Mouse (Mus musculus): ENCODE measurements around the gene B3gnt8. TPM values are rescaled to one million over a fixed set of nuclear protein-coding genes. Genes with fewer than 3 reads are reported as not detected.

Gene B3gnt8
- polyA plus RNA-seq, 1 experiment from 2014 or later: 12.3 TPM

DNA sequence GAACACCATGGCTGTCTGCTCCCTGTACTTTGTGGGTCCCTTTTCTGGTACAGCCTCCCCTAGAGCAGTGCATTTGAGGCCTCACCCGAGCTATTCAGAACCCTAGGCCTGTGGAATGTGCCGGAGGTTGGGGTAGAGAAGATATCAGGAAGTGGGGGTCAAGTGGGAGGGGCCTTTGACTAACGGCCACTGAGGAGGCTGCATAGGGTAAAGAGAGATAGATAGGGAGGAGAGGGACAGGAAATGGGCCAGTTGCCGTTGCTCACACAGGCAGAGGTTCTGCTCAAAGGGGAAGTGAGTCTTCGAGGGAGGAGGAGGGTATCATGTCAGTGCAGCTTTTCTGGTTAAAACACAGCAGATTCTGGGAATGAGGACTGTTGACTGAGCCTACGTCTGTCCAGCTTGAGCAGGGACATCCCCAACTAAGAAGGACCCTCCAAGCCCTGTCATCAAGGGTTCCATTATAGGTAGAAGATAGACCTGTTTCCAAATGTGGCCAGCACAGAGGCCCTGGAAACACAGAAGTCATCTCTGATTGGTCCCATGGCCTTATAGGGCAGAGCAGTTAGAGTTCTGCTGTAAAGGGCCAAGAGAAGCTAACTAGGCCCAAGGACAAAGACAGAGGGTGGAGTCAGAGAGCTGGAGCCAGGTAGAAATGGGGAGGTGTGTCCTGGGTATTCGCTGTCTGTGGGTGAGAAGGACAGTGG lies 57.2 kb downstream of the B3gnt8 start:
- Histone ChIP-seq H3K4me3 (replicated peaks) (no peak overlapping the region), H3K9me3 (no peaks in the 10 kb centered on the region), H3K27ac (0 out of 2 replicates have a peak overlapping the region, but pooled peaks have one; percentile 12), H3K4me2 (0 out of 2 replicates have a peak overlapping the region, but pooled peaks have one; percentile 9), H3K4me1 (peaks cover 24% of the 10 kb centered on the region), H3K27me3 (replicated peaks) (peaks cover 6% of the 10 kb centered on the region; the same call in 1 of the 2 replicates), H3K36me3 (no peaks in the 10 kb centered on the region), H3K9ac (no peak overlapping the region)
- WGBS: 55% methylated on average over 7 of the region's 7 CpGs
- no peak for ATAC-seq (ENCODE audit: insufficient read depth, low FRiP score, low read depth)

DNA sequence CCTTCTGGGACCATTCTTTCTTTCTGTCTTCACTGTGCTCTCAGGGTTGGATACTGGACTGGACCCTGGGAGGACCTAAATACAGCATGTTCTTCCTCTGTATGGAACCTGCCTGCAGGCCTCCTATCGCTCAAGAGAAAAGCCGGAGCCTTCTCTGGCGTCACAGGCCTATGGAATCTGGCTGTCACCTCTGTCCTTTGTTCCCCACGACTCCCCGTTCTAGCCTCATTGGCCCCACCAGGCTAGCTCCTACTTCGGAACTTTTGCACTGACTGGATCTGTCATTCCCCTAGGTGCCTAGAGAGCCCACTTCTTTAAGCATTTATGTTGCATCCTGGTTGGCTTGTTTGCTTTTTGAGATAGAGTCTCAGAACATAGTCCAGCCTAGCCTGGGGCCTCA lies 58.2 kb downstream of the B3gnt8 start:
- no peak overlapping the region for H3K9ac ChIP-seq
- H3K27ac ChIP-seq: no peak overlapping the region
- H3K4me2 ChIP-seq: no peak overlapping the region
- H3K36me3 ChIP-seq: no peaks in the 10 kb centered on the region
- no peak overlapping the region for H3K4me3 ChIP-seq (replicated peaks)
- peaks cover 6% of the 10 kb centered on the region; the same call in 1 of the 2 replicates for H3K27me3 ChIP-seq (replicated peaks)
- WGBS: 81% methylated on average over 6 of the region's 6 CpGs
- peaks cover 33% of the 10 kb centered on the region for H3K4me1 ChIP-seq
- no peaks in the 10 kb centered on the region for H3K9me3 ChIP-seq
- no peak for ATAC-seq (ENCODE audit: insufficient read depth, low FRiP score, low read depth)

Other genes starting within 250 kb of the B3gnt8 start
- gene Lipe, start 227.9 kb upstream of the B3gnt8 start, polyA plus RNA-seq (2015; fragmentation: Nextera tagmentation; extraction: Ambion mirVana): 8.3 and 8.4 TPM in 2 replicates
- gene Cxcl17, start 213.8 kb upstream of the B3gnt8 start, polyA plus RNA-seq (2015; fragmentation: Nextera tagmentation; extraction: Ambion mirVana): 0.36 and 0.42 TPM in 2 replicates
- 32.4 and 54.7 TPM in 2 replicates for gene Ceacam1, start 149.1 kb upstream of the B3gnt8 start, polyA plus RNA-seq (2015; fragmentation: Nextera tagmentation; extraction: Ambion mirVana)
- not detected in 2 replicates for gene Ceacam2, start 86.8 kb upstream of the B3gnt8 start, polyA plus RNA-seq (2015; fragmentation: Nextera tagmentation; extraction: Ambion mirVana)
- 3.2 and 3.9 TPM in 2 replicates for gene Erich4, start 10.8 kb upstream of the B3gnt8 start, polyA plus RNA-seq (2015; fragmentation: Nextera tagmentation; extraction: Ambion mirVana)
- gene Dmac2, start 7.2 kb upstream of the B3gnt8 start, polyA plus RNA-seq (2015; fragmentation: Nextera tagmentation; extraction: Ambion mirVana): 33.0 and 38.0 TPM in 2 replicates
- 54.5 and 56.8 TPM in 2 replicates for gene Bckdha, start 32.3 kb downstream of the B3gnt8 start, polyA plus RNA-seq (2015; fragmentation: Nextera tagmentation; extraction: Ambion mirVana)
- 71.8 and 79.8 TPM in 2 replicates for gene Exosc5, start 32.5 kb downstream of the B3gnt8 start, polyA plus RNA-seq (2015; fragmentation: Nextera tagmentation; extraction: Ambion mirVana)
- 3.0 and 4.0 TPM in 2 replicates for gene Tmem91, start 48.5 kb downstream of the B3gnt8 start, polyA plus RNA-seq (2015; fragmentation: Nextera tagmentation; extraction: Ambion mirVana)
- 23.2 and 25.3 TPM in 2 replicates for gene B9d2, start 54.1 kb downstream of the B3gnt8 start, polyA plus RNA-seq (2015; fragmentation: Nextera tagmentation; extraction: Ambion mirVana)
- gene Tgfb1, start 60.3 kb downstream of the B3gnt8 start, polyA plus RNA-seq (2015; fragmentation: Nextera tagmentation; extraction: Ambion mirVana): 3.9 and 4.1 TPM in 2 replicates
- 16.9 and 19.6 TPM in 2 replicates for gene Ccdc97, start 92.4 kb downstream of the B3gnt8 start, polyA plus RNA-seq (2015; fragmentation: Nextera tagmentation; extraction: Ambion mirVana)
- 49.0 and 54.2 TPM in 2 replicates for gene Hnrnpul1, start 128.1 kb downstream of the B3gnt8 start, polyA plus RNA-seq (2015; fragmentation: Nextera tagmentation; extraction: Ambion mirVana)
- 83.7 and 88.6 TPM in 2 replicates for gene Axl, start 162.1 kb downstream of the B3gnt8 start, polyA plus RNA-seq (2015; fragmentation: Nextera tagmentation; extraction: Ambion mirVana)
- gene Cyp2s1, start 190.3 kb downstream of the B3gnt8 start, polyA plus RNA-seq (2015; fragmentation: Nextera tagmentation; extraction: Ambion mirVana): 35.3 and 35.6 TPM in 2 replicates

Measured in stomach, embryonic 15.5 days (tissue).